Mouse (Mus musculus) MEL (cell line): ENCODE data around the gene Pla2g3. TPM values are rescaled to one million over a fixed set of nuclear protein-coding genes. Genes with fewer than 3 reads are reported as not detected.

Experiments
- DNase-seq: peaks from one replicate; pipeline ENCODE4 v3.0.0; 2011; ENCODE audit warnings: low read depth, low spot score
- H3K27ac ChIP-seq: 2 replicates; pipeline ENCODE4 v1.5.1; 2012; ENCODE audit warnings: low read depth, mild to moderate bottlenecking, control low read depth, low read length, moderate library complexity; ENCODE audit not compliant: control insufficient read depth
- H3K27me3 ChIP-seq, 2 experiments: fragments of 150-350 bp in 1 of 2; sonication (generic) in 1 of 2; 2 replicates each; pipeline ENCODE4 v1.6.1; 2012; ENCODE audit warnings: low read length in 2 of 2, mild to moderate bottlenecking in 2 of 2, improper control_type of control experiment in 1 of 2, moderate library complexity in 1 of 2; ENCODE audit not compliant: insufficient read depth in 2 of 2, control insufficient read depth in 1 of 2
- H3K36me3 ChIP-seq, 2 experiments: 2 replicates each; pipeline ENCODE4 v1.6.1; 2012 to 2014; ENCODE audit warnings: low read length in 2 of 2, improper control_type of control experiment in 1 of 2, inconsistent platforms in 1 of 2, mild to moderate bottlenecking in 1 of 2; ENCODE audit not compliant: insufficient read depth in 2 of 2, control insufficient read depth in 1 of 2
- H3K4me1 ChIP-seq, 2 experiments: fragments of 150-350 bp in 1 of 2; sonication (generic) in 1 of 2; 2 replicates each; pipeline ENCODE4 v1.6.1; 2012; ENCODE audit warnings: low read length in 2 of 2, improper control_type of control experiment in 1 of 2, mild to moderate bottlenecking in 1 of 2; ENCODE audit not compliant: insufficient read depth in 2 of 2, control insufficient read depth in 1 of 2
- H3K4me3 ChIP-seq, 2 experiments: fragments of 150-350 bp in 1 of 2; sonication (generic) in 1 of 2; 2 replicates each; pipeline ENCODE4 v1.5.1; 2012; ENCODE audit warnings: low read depth in 2 of 2, low read length in 2 of 2, mild to moderate bottlenecking in 2 of 2, moderate library complexity in 2 of 2, control low read depth in 1 of 2, improper control_type of control experiment in 1 of 2; ENCODE audit not compliant: control insufficient read depth in 1 of 2, insufficient read depth in 1 of 2
- H3K79me2 ChIP-seq: 2 replicates; pipeline ENCODE4 v1.6.1; 2012; ENCODE audit warnings: mild to moderate bottlenecking, low read length, moderate library complexity; ENCODE audit not compliant: control insufficient read depth, poor library complexity, insufficient read depth
- H3K9ac ChIP-seq: 2 replicates; pipeline ENCODE4 v1.6.1; 2012; ENCODE audit warnings: low read depth, mild to moderate bottlenecking, control low read depth, low read length, moderate library complexity; ENCODE audit not compliant: control insufficient read depth, poor library complexity, severe bottlenecking
- H3K9me3 ChIP-seq: fragments of 150-350 bp; sonication (generic); replicated peaks from 2 replicates; pipeline ENCODE4 v1.6.1; 2012; ENCODE audit warnings: mild to moderate bottlenecking, low read length, improper control_type of control experiment, moderate library complexity; ENCODE audit not compliant: insufficient read depth
- BHLHE40 ChIP-seq: IDR thresholded peaks from 2 replicates; pipeline ENCODE4 v1.6.1; 2012; ENCODE audit warnings: low read depth, mild to moderate bottlenecking, inconsistent platforms, low read length, improper control_type of control experiment, borderline replicate concordance
- CHD1 ChIP-seq: IDR thresholded peaks from 2 replicates; pipeline ENCODE4 v1.6.1; 2012; ENCODE audit warnings: low read depth, mild to moderate bottlenecking, inconsistent platforms, low read length, improper control_type of control experiment
- ETS1 ChIP-seq: IDR thresholded peaks from 2 replicates; pipeline ENCODE4 v1.6.1; 2012; ENCODE audit warnings: low read depth, mild to moderate bottlenecking, inconsistent platforms, low read length, improper control_type of control experiment, moderate library complexity
- HCFC1 ChIP-seq: IDR thresholded peaks from 2 replicates; pipeline ENCODE4 v1.6.1; 2012; ENCODE audit warnings: low read depth, mild to moderate bottlenecking, inconsistent platforms, low read length, improper control_type of control experiment, moderate library complexity
- KAT2A ChIP-seq: conservative IDR thresholded peaks from 2 replicates; pipeline ENCODE4 v1.6.1; 2012; ENCODE audit warnings: low read depth, low read length, improper control_type of control experiment, inconsistent platforms
- MAFK ChIP-seq: IDR thresholded peaks from 2 replicates; pipeline ENCODE4 v1.6.1; 2011; ENCODE audit warnings: low read depth, mild to moderate bottlenecking, low read length, improper control_type of control experiment, borderline replicate concordance
- MAX ChIP-seq: IDR thresholded peaks from 2 replicates; pipeline ENCODE4 v1.6.1; 2011; ENCODE audit warnings: low read length, improper control_type of control experiment
- MEF2A ChIP-seq: IDR thresholded peaks from 2 replicates; pipeline ENCODE4 v1.6.1; 2014; ENCODE audit warnings: low read depth, mild to moderate bottlenecking, inconsistent platforms, low read length, improper control_type of control experiment; ENCODE audit not compliant: poor library complexity, insufficient replicate concordance, severe bottlenecking; ENCODE audit errors: extremely low read depth
- MXI1 ChIP-seq: IDR thresholded peaks from 2 replicates; pipeline ENCODE4 v1.6.1; 2011; ENCODE audit warnings: mild to moderate bottlenecking, low read depth, low read length, improper control_type of control experiment
- MYC ChIP-seq: IDR thresholded peaks from 2 replicates; pipeline ENCODE4 v1.6.1; 2011; ENCODE audit warnings: low read depth, mild to moderate bottlenecking, low read length, improper control_type of control experiment, moderate library complexity
- NRF1 ChIP-seq: IDR thresholded peaks from 2 replicates; pipeline ENCODE4 v1.6.1; 2014; ENCODE audit warnings: low read depth, mild to moderate bottlenecking, inconsistent platforms, low read length, improper control_type of control experiment, moderate library complexity; ENCODE audit not compliant: poor library complexity, insufficient read depth, severe bottlenecking
- POLR2A ChIP-seq, 2 experiments: IDR thresholded peaks; 2 replicates each; pipeline ENCODE4 v1.6.1; 2011 to 2012; ENCODE audit warnings: low read length in 2 of 2, mild to moderate bottlenecking in 2 of 2, control low read depth in 1 of 2, improper control_type of control experiment in 1 of 2, low read depth in 1 of 2, moderate library complexity in 1 of 2; ENCODE audit not compliant: control insufficient read depth in 1 of 2, insufficient read depth in 1 of 2, poor library complexity in 1 of 2
- SIN3A ChIP-seq: IDR thresholded peaks from 2 replicates; pipeline ENCODE4 v1.6.1; 2012; ENCODE audit warnings: low read length, improper control_type of control experiment, inconsistent platforms
- TBP ChIP-seq: IDR thresholded peaks from 2 replicates; pipeline ENCODE4 v1.8.0; 2011; ENCODE audit warnings: low read depth, low read length, improper control_type of control experiment
- TCF12 ChIP-seq: IDR thresholded peaks from 2 replicates; pipeline ENCODE4 v1.6.1; 2014; ENCODE audit warnings: low read depth, mild to moderate bottlenecking, inconsistent platforms, low read length, improper control_type of control experiment, moderate library complexity
- ZC3H11A ChIP-seq: IDR thresholded peaks from 2 replicates; pipeline ENCODE4 v1.6.1; 2012; ENCODE audit warnings: low read depth, mild to moderate bottlenecking, inconsistent platforms, low read length, improper control_type of control experiment
- polyA plus RNA-seq, 2 experiments: library from polyadenylated mRNA; stranded (reverse) in 1 of 2; unstranded in 1 of 2; fragments of >175 nt in 1 of 2; fragments of >200 nt in 1 of 2; gene quantifications; 2 replicates each; pipeline versions ENCODE4 v1.2.1 to v1.2.4; 2012; ENCODE audit warnings: low replicate concordance in 2 of 2, low read depth in 1 of 2; ENCODE audit not compliant: insufficient read length in 2 of 2, insufficient read depth in 1 of 2, missing spikeins in 1 of 2
- total RNA-seq: library from RNA; depleted of rRNA; stranded (reverse); fragments of 300-350 nt; gene quantifications from 2 replicates; pipeline ENCODE4 v1.2.3, GENCODE M21; 2012

Gene Pla2g3
- total and polyA plus RNA-seq, 3 experiments = 0.15 to 0.39 TPM; not detected in 1

DNA sequence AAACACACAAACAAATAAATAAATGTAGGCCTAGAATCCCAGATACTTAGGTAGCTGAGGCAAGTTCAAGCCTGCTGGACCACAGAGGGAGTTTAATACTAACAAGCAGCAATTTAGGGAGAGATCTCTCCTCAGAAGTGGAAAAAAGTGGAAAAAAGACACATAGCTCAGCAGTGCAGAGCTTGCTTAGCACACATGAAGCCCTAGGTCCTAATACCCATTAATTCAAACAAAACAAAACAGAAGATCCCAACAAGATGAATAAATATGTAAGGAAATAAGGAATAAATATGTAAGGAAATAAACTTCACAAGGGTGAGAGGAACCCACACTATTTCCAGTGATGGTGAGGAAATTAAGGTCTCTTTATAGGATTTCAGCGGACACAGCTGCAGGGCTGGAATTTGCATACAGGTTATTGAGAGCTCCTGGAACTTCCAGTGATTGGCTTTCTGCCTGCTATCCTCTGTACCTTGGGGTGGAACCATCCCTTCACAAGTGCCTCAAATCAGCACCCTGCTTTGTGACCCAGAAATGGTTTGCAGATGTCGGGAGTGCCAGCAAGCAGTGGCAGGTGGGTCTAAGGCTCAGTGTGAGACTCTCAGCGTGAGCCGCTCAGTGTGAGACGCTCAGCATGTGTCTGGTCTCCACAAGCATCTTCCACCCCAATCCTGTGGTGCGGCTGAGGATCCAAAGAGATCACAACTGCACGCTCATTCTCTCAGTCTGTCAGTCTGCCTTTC is 35.9 kb downstream of the Pla2g3 start (continued):
- TF ChIP-seq NRF1 (no peak), POLR2A (IDR thresholded peaks at IDR 0.05; ENCODE audit: control insufficient read depth in 1 of 2, insufficient read depth in 1 of 2, low read depth in 1 of 2, low read length in 2 of 2, poor library complexity in 1 of 2) (peak; percentile 83 to 93; a peak in 3 of 4 replicates), TCF12 (0 out of 2 replicates have a peak, but pooled peaks have one; percentile 47)

DNA sequence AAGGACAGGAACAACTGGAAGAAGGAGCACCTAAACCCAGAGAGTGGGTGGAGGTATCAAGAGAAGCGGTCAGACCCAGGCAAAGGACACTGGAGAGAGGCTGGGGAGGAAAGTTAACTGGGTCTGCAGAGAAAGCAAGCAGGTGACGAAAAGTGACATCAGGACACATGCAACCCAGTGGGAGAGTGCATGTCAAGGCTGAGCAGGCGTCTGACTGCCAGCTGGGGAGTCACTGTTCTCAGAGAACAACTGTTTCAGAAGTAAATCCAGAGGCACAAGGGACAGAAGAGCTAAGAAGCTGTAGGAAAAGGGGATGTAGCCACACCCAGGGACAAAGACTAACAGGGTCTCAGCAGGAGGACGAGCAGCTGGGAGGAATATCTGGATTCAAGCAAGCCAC is 37.5 kb downstream of the Pla2g3 start:
- DNase-seq = peak; percentile 57
- H3K79me2 ChIP-seq = peaks cover 26% of the 10 kb centered on the region
- H3K4me3 ChIP-seq = peak overlapping the region; percentile 63 to 65
- peaks cover 14 to 17% of the 10 kb centered on the region in 2 experiments; a peak in 3 of 4 replicates for H3K36me3 ChIP-seq
- H3K27ac ChIP-seq = peak overlapping the region; percentile 80; the same call in 1 of the 2 replicates
- no peaks in the 10 kb centered on the region for H3K9me3 ChIP-seq
- peaks cover 0 to 23% of the 10 kb centered on the region in 2 experiments; a peak in 3 of 4 replicates for H3K4me1 ChIP-seq
- no peaks in the 10 kb centered on the region for H3K27me3 ChIP-seq
- TF ChIP-seq MXI1 = peak; percentile 81
- TF ChIP-seq ETS1 = peak; percentile 26; the same call in 1 of the 2 replicates
- no peak for TF ChIP-seq HCFC1
- TF ChIP-seq CHD1 = no peak
- H3K9ac ChIP-seq = peak overlapping the region; percentile 84

DNA sequence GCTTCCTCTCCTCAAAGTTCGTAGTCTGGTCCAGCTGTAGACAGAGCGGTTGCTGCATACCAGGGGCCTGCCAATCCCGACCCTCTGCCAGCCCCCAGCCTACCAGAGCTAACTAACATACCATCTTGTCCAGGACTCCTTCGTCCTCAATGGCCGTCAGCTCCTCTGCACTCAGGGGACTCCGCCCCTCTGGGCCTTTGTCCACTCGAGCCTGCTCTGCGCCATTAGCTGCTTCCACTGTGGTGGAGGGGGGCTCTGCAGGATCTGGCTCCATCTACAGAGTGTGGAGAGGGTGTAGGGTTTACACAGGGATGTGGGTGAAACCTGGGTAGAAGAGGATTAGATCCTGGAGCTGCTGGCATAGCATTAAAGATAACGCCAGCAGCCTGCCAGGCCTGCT is 38.1 kb downstream of the Pla2g3 start:
- H3K36me3 ChIP-seq = peaks cover 14 to 17% of the 10 kb centered on the region in 2 experiments; a peak in 3 of 4 replicates
- no peak overlapping the region for H3K4me3 ChIP-seq
- H3K9ac ChIP-seq = peak overlapping the region; percentile 84; the same call in 1 of the 2 replicates
- peaks cover 0 to 23% of the 10 kb centered on the region in 2 experiments; a peak in 3 of 4 replicates for H3K4me1 ChIP-seq
- DNase-seq = no peak
- H3K27me3 ChIP-seq = no peaks in the 10 kb centered on the region
- H3K27ac ChIP-seq = no peak overlapping the region
- TF ChIP-seq HCFC1 = no peak
- TF ChIP-seq SIN3A = no peak
- no peak for TF ChIP-seq MAX
- TF ChIP-seq MYC = no peak
- no peak for TF ChIP-seq MAFK
- TF ChIP-seq KAT2A = no peak
- no peak for TF ChIP-seq BHLHE40
- TF ChIP-seq TBP = no peak
- no peak for TF ChIP-seq ZC3H11A
- TF ChIP-seq MEF2A = no peak
- H3K79me2 ChIP-seq = peaks cover 26% of the 10 kb centered on the region
- no peaks in the 10 kb centered on the region for H3K9me3 ChIP-seq
